Mouse (Mus musculus) spleen, postnatal 14 days (tissue): ENCODE data around the gene Nat8f4.
"Not testable (repeated sequence)": the region's sequence is repeated elsewhere in the genome, so short reads cannot be mapped to it uniquely, and the experiment has no call there.

ENCODE experiments used
- DNase-seq, 2 experiments: peaks; one replicate each; pipeline ENCODE4 v3.0.0; 2021 to 2022; ENCODE audit warnings: low spot score in 2 of 2

Nat8f4 gene

DNA sequence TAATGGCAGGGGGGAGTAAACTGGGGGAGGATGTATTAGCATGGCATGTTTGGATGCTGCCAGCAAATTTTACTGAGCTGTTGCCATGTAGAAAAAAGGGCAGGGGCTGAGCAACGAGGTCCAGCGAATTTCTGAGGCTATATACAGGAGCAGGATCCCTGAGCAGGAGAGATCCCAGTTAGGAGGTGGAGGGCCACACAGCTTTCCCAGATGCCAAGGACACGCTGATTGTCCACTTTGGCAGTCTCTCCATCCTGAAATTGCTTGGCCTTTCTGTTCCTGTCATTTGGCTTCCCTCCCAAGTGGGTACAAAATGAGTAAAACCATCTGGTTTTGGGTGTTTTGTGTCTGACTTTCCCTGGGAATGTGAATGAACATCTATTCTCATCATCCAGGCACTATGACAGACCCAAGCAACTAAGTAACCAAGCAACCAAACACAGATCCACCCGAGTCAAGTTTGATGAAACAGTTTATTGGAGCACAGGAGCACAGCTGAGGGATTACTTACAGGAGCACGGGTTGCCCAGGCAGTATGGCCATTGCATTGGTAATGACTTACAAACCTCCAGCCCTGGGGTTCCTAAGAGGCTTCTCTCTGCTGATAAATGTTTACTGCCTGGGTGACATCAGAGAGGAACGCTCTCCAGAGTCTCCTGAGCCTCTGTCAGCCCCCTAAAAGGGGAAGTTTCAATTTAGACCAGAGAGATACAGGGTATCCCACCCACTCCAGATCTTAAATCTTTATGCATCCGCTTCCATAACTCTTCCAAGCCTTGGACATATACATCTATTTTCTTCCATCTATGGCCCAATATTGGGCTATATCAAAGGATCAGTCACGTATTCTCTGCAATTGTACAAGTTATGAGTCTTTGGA lies 5.8 kb downstream of the Nat8f4 start:
- DNase-seq: not testable (repeated sequence)

DNA sequence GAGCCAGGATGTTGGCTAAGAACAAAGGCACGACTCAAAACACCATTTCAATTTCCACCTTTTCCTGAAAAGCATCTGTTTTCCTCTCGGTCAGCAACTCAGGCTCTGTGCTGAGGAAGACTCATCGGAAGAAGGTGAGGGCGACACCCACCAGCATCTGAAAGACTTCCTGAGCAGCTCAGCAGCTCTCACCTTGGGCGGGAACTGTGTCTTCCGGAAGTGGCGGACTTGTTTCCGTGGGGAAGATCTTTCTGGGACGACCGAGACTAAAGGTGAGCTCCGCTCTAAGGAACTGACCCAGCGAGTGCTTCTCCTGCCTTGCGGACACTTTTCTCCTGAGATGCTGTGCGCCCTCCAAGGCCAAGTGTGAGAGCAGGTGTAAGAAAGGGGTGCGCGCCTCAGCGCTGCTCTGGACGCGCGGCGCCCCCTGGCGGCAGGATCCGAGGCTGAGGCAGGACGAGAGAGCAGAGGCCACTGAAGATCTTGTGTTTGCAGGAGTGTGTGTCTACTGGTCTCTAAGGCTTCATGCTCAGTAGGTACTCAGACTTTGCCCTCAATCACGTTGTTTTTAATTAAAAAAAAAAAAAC lies 9.5 kb downstream of the Nat8f4 start:
- not testable (repeated sequence) for DNase-seq

DNA sequence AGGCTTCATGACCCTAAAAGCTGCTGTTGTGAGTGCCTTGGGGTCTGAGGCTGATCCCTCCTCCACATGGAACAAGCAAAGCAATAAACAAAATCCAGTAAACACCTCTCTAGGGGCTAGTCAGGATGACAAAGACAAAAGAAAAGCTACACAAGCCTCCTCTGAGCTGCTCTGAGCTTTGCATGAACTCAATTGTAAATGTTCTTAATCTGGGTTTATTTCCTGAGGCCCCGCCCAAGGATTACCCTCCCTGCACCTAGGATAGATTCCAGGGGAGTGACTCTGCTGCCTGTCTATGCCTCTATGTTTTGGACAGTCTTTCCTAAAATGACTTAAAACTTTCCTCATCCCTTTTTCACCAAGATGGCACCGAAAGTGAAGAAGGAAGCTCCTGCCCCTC lies 15.7 kb downstream of the Nat8f4 start:
- no peak for DNase-seq

DNA sequence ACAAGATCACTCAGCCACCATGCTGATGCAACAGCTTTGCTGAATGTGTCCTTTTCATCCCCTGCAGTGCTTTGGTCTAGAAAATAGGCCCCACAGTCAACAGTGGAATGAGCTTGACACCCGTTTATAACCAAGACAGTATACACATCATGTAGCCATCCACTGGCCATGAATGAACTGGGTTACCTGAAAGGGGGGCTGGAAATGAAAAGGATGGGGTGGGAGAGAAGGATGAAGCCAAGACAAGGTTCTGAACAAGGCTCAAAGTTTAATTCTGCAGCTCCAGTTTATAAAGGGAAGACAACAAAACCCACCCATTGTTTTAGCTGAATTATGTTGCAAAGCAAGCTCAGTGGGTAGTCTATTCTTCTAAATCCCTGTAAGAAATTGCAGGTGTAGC lies 20.4 kb downstream of the Nat8f4 start:
- no peak for DNase-seq

DNA sequence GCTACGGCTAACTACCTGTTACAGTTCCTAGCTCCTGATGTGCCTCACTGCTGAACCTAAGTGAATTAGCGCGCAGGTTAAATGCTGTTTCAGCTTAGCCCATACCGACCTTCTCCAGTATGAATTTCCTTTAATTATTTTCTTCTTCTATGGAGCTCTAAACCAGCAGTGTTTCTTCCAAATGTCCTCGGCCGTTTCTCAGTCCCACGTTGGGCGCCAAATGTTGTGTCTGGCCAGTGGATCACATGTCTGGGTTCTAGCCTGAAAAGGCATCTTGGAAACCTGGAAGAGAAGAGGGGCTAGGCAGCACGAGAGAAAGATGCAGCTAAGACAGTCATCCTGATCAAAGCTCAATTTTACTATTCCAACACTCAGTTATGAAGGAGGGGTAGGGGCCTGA lies 21.4 kb downstream of the Nat8f4 start:
- DNase-seq: not testable (repeated sequence)

DNA sequence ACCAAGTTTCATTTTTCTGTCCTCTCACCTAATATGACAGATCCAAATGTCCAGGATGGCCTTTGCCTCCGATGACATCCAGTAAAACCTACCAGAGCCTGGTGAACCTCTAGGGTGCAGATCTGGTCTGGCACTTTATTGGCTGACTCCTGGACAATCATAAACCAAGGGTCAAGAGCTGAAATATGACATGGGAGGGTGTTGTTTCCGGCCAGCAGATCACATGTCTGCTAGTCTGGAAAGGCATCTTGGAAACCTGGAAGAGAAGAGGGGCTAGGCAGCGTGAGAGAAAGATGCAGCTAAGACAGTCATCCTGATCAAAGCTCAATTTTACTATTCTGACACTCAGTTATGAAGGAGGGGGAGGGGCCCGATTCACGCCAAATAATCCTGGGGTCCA lies 35.7 kb downstream of the Nat8f4 start, which contains the start of gene Nat8f2:
Gene Nat8f2 (minus strand): TSS at position 153 of the 400 bp plus-strand sequence.
- DNase-seq: not testable (repeated sequence)

DNA sequence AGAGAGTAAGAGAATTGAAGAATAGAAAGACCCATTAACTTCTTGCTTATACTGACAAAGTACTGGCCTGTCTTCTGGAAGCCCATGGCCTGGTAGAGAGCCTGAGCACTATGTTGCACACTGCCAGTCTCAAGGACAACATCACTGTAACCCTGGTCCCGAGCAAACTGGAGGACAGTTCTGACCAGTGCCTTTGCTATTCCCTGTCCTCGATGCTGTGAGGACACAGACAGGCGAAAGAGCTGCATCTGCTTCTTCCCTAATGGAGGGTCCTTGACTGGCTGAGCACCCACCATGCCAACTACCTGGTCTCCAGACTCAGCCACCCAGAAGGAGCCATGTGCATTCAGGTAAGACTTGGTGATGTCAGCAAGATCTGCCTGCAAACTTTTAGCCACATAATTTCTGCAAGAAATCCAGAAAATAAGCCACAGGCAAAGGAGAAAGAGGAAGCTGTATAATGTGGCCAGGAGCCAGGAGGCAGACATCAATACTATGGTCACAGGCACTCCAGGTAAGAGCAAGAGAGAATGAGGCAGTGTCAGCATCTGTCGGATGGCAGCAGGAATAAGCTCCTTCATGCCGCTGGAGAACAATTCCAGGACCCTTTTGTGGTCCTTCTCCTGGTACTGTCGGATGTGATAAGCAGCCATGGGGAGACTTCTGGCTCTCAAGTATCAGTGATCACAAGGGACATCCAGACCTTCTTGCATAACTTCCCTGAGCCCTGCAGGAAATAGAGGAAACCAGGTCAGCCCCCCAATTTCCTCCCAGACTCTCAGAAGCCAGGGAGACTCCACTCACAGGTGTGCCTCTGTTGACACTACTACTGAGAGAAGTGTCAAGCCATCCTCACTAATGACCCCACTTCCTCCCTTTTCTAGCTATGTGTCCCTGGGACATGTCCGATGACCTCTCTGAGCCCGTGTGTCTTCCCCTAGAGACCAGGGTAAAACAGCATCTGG lies 36.7 kb downstream of the Nat8f4 start:
- no peak for DNase-seq

DNA sequence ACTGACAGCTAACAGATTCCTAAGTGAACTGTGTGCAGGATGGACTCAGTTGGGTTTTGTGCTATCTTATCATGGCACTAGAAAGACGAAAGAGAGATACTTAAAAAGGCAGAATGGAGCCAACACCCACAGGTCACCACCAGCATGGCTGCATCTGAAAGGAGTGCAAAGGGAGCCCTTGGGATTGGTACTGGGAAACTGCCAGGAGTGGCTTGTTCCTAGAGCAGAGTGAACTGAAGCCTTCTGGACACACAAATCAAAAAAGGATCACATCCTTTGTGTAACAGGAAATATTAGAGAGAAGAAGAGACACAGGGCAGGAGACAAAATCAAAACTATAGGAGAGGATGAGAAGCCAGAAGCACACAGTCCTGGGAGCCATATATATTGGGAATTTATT lies 37.7 kb downstream of the Nat8f4 start:
- not testable (repeated sequence) for DNase-seq

DNA sequence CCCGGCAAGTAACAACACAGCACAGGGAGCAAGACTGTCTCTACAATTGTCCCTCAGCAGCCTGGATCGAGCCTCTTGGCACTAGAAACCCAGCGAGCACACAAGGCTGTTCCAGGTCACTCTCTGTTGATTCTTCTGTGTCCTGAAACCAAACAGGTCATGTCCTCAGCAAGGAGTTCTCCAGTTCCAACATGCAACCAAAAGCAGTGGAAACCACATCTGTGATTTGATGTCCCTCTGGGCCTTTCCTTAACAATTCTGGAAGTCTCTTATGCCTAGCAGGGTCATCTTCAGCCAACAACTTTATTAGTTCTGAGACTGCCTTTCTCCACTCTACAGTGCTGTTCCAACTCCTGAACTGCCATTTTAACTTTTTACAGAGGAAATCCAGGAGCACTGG lies 38.5 kb downstream of the Nat8f4 start:
- not testable (repeated sequence) for DNase-seq

DNA sequence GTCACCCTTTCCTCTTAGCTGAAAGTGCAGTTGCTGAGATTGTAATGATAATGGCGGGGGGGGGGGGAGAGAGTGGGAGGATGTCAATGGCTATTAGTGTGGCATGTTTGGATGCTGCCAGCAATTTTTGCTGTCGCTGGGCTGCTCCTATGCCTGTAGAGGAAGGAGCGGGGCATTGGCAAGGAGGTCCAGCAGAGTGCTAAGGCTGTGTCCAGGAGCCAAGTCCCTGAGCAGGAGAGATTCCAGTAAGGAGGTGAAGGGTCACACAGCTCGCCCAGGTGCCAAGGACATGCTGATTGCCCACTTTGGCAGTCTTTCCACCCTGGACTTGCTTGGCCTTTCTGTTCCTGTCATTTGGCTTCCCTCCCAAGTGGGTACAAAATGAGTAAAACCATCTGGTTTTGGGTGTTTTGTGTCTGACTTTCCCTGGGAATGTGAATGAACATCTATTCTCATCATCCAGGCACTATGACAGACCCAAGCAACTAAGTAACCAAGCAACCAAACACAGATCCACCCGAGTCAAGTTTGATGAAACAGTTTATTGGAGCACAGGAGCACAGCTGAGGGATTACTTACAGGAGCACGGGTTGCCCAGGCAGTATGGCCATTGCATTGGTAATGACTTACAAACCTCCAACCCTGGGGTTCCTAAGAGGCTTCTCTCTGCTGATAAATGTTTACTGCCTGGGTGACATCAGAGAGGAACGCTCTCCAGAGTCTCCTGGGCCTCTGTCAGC lies 39.6 kb downstream of the Nat8f4 start:
- not testable (repeated sequence) for DNase-seq

DNA sequence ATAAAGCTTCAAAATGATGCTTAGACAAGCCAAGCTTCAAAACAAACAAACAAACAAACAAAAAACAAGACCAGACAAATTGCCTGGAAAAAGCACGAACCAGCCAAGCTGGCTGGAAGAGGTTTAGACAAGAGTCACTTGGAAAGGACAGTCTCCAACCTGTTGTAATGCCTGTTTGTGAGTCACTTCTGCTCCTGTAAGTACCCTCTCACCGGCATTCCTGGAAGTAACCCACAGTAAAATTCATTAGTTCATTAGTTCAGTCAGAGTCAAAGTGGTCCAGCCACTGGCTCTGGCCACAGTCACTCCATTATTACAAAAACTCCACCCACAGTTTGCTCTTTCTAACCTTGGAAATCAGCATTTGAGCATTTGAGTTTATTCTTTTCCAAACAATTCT lies 40.8 kb downstream of the Nat8f4 start:
- no peak for DNase-seq

DNA sequence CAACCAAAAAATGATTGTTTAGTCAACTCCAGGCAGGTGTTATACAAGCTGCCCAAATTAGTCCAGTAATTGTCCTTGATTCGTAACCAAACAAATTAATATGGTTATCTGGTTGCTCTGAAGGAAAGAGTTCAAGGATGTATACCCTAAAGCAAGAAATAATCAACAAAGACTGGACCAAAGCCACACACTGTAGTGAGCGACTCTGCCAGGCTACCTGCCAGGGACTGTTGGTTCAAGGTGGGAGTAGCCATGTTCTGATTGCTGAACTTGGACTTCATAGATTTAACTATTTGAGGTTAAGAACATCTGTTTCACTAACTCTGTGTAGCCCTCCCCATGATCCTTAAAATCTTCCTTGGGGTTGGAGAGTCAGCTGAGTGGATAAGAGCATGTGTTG lies 41.5 kb downstream of the Nat8f4 start:
- no peak for DNase-seq

DNA sequence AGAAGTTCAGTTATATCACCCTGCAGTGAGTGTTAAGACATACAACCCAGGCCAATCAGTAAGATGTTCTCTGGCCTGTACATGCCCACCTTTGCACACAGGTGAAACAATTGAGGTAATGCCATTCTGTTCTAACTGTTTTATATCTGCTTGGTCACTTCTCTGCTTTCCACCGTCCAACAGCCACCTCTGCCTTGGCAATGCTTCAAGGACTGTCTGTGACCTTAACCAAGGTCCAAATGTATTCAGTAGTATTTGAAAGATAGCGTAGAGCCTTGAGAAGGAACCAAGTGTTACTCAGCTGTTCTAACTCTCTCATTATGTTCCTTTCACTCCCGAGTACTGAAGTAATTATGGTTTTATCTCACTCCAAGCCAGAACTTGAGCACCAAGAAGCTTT lies 42.1 kb downstream of the Nat8f4 start:
- no peak for DNase-seq

DNA sequence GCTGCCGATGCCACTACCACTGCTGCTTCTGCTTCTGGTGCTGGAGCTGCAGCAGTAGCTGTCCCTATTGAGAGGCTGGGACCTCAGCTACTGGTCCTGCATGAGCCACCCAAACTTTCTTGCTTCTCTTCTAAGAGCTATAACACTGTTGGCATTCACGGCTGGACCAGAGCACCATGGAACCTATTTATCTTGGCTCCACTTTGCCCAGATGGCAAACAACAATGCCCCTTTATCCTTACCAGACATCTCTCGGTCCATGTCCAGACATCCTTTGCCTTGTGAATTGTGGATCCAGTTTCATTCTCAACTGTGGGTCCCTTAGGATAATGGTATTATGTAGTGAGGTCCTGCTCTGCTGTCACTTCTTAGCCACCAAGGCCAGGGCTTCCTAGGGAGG lies 43.4 kb downstream of the Nat8f4 start:
- DNase-seq: no peak

DNA sequence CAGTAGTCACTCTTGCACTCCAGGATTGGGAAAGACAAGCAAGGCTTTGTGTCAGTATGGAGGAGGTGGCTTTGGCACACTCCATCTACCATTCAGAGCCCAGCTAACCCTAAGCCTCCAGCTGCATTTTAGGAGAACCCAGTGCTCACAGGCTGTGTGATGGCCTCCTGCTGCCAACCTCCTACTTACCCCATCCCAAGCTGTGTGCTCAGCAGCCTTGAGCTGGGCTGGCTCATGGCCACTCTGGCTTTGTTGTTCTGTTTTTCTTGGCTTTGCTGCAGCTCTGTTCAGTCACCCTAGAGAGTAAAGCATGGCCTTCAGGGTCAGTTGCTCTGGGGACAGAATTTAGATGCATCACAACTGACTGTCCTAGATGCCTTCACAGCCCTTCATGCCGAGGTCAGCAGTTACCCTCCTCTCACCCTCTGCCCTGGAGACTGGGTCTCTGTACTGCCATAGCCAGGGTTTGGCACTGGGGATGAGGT lies 48.4 kb downstream of the Nat8f4 start:
- DNase-seq: no peak

DNA sequence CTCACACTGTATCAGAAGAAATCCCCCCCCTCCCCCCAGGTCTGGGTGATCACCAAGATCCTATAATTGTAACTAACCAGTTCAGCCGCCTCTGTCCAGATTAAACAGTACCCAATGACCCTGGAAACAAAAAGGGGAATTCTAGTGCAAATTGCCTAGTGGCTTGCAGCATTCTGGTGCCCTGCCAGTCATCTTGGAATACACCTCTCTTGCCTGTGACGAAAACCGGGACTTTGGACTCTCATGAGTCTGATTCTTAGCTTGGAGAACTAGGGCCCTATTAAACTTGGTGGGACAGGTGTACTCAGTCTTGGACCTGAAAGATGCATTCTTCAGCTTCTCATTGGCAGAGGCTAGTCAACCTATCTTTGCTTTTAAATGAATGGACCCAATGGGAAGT lies 51.2 kb downstream of the Nat8f4 start:
- DNase-seq: no peak

DNA sequence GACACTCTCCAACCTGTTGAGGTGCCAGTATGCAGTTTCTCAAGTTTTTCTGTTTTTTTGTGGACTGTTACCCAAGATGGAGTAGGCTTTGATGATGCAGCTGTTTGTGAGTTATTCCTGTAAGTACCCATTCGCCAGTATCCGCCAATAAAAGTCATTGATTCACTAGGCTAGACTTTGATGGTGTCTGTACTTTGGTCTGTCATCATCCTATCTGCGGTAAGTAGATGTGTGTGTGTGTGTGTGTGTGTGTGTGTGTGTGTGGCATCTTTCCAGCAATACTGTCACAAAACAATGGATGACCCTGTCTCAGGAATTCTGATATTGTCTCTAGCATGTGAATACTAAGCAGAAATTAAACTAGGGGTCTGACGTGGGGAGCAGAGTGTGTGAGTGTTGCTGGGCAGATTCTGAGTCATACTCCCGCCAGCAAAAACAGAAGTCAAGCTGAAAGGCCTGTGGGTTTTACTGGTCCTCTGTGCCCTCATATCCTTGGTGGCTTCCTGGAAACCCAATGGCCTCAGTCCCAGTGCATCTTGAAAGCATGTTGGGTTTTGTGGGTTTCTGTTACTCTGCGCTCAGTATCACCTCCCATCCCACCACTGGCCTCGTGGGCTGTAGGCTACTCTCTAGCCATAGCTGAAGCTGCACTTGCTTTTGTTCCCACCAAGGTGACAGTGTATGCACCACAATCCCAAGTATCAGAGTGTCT lies 53.5 kb downstream of the Nat8f4 start:
- DNase-seq: no peak

DNA sequence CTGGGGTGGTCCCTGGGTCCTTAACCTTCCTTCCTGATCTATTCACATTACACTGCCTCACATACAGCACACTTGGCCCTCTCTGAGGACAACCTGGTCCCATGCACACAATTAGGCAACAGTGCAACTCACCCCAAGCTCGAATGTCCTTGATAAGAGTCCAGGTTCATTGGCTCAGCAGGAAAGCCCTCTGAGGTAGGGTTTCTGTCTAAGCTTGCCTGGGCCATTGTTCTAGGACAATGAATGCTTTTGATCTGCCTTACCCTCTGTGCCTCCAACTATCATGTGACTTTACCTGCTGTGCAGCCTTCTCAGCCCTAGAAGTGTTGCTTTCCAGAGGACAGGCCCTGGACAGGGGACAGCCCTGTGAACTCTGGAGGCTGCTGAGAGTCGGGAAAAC lies 55.4 kb downstream of the Nat8f4 start:
- no peak for DNase-seq
